Mouse (Mus musculus) hindbrain, postnatal 0 days (tissue): ENCODE results near the gene Apbb2. TPM values are rescaled to one million over a fixed set of nuclear protein-coding genes. Genes with fewer than 3 reads are reported as not detected.

ENCODE experiments used
- ATAC-seq: fragments of 200-750 bp; cut with Nextera tagmentation; 2 replicates; pipeline ENCODE4 v1.8.0; 2017; ENCODE audit warnings: mild to moderate bottlenecking, moderate TSS enrichment, moderate library complexity
- DNase-seq: peaks from one replicate; pipeline ENCODE4 v3.0.0-alpha.2; 2015; ENCODE audit warnings: low spot score
- H3K27ac ChIP-seq: fragments of 300-500 bp; sonication (generic); 2 replicates; pipeline ENCODE4 v1.5.1; 2014; ENCODE audit warnings: mild to moderate bottlenecking
- H3K27me3 ChIP-seq: fragments of 300-500 bp; sonication (generic); 2 replicates; pipeline ENCODE4 v1.6.1; 2014; ENCODE audit warnings: low read length, mixed read lengths; ENCODE audit not compliant: insufficient read depth
- H3K36me3 ChIP-seq: fragments of 300-500 bp; sonication (generic); 2 replicates; pipeline ENCODE4 v1.6.1; 2014; ENCODE audit warnings: low read length, mixed read lengths; ENCODE audit not compliant: insufficient read depth
- H3K4me1 ChIP-seq: fragments of 300-500 bp; sonication (generic); 2 replicates; pipeline ENCODE4 v1.6.1; 2014; ENCODE audit warnings: antibody characterized with exemption, low read length, mixed read lengths; ENCODE audit not compliant: insufficient read depth
- H3K4me2 ChIP-seq: fragments of 300-500 bp; sonication (generic); 2 replicates; pipeline ENCODE4 v1.6.1; 2014; ENCODE audit warnings: low read depth, mild to moderate bottlenecking, low read length, moderate library complexity, mixed read lengths
- H3K4me3 ChIP-seq: fragments of 300-500 bp; sonication (generic); 2 replicates; pipeline ENCODE4 v1.5.1; 2014; ENCODE audit warnings: low read length
- H3K9ac ChIP-seq: fragments of 300-500 bp; sonication (generic); replicated peaks from 2 replicates; pipeline ENCODE4 v1.6.1; 2014; ENCODE audit warnings: mild to moderate bottlenecking, low read length, moderate library complexity, mixed read lengths
- H3K9me3 ChIP-seq: fragments of 300-500 bp; sonication (generic); 2 replicates; pipeline ENCODE4 v1.6.1; 2016; ENCODE audit warnings: low read length, mixed read lengths
- CTCF ChIP-seq: IDR thresholded peaks from 2 replicates; pipeline ENCODE4 v1.5.1; 2016; ENCODE audit warnings: antibody characterized with exemption, control low read depth, low read depth
- WGBS: fragments of 180-500 bp; shearing (Covaris S2); extraction: QIAGEN DNeasy Blood & Tissue Kit; methylation state at CpG from one replicate; pipeline ENCODE4 v1.1.7; 2014; 5-methylcytosine and 5-hydroxymethylcytosine counted together
- polyA plus RNA-seq: library from polyadenylated mRNA; unstranded; fragments of >200 nt; fragmentation: Nextera tagmentation; extraction: Ambion mirVana; gene quantifications from 2 replicates; pipeline ENCODE4 v1.2.1, GENCODE M21; 2015
- total RNA-seq: library from RNA; depleted of rRNA; stranded (reverse); fragments of >200 nt; gene quantifications from 2 replicates; pipeline ENCODE4 v1.2.3, GENCODE M21; 2014

The Apbb2 gene
- total and polyA plus RNA-seq, 2 experiments from 2014 or later: 72.1 to 76.9 TPM

DNA sequence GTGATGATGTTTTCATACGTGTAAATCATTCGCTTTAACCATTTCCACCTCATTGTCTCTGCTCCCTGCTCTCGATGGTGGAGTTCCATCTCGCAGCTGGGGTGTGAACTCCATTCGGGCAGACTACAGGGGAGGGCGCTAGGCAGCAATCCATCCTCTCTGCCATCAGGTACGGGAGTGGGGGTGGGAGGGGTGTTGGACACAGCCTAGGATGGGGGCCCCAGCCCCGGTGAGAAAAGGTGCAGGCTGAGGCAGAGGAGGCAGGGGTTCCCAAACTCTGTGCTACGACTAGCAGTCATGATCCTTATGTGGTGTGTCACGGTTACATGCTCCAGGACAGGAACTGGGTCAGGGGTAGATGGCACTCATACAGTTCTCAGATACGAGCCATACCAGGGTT lies 144.4 kb downstream of the Apbb2 start:
- no peak for TF ChIP-seq CTCF
- ATAC-seq (peak; percentile 50; the same call in 1 of the 2 replicates), DNase-seq (no peak)
- no peaks in the 10 kb centered on the region for H3K36me3 ChIP-seq
- no peak overlapping the region for H3K4me2 ChIP-seq
- H3K9me3 ChIP-seq: no peaks in the 10 kb centered on the region
- H3K9ac ChIP-seq: no peak overlapping the region
- 62% methylated on average over 11 of the region's 11 CpGs for WGBS
- no peaks in the 10 kb centered on the region for H3K27me3 ChIP-seq
- peak overlapping the region; percentile 42 for H3K27ac ChIP-seq
- no peaks in the 10 kb centered on the region for H3K4me1 ChIP-seq
- H3K4me3 ChIP-seq: no peak overlapping the region

DNA sequence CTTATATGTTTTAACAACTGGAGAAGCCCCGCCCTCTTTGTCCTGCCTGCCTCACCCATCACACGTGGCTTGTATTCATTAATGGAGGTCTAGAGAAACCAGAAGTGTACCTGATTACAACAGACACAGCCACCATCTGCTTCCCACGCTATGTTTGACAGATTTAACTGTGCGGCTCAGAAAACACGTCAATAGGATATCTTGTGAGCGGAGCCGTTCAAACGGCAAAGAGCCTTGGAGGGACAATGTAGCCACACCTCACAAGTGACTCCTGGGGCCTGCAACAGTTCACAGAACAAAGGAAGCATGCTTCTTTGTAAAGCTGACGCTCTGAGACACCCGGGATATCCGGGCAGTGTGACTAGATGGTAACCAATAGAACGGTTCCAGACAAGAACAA lies 145.0 kb downstream of the Apbb2 start:
- Histone ChIP-seq H3K36me3 (no peaks in the 10 kb centered on the region), H3K4me3 (no peak overlapping the region), H3K9me3 (no peaks in the 10 kb centered on the region), H3K27me3 (no peaks in the 10 kb centered on the region), H3K4me2 (no peak overlapping the region), H3K9ac (no peak overlapping the region), H3K27ac (peak overlapping the region; percentile 66), H3K4me1 (no peaks in the 10 kb centered on the region)
- ATAC-seq: peak; percentile 80
- WGBS: 25% methylated on average over 12 of the region's 12 CpGs
- TF ChIP-seq CTCF: no peak
- peak; percentile 64 for DNase-seq

DNA sequence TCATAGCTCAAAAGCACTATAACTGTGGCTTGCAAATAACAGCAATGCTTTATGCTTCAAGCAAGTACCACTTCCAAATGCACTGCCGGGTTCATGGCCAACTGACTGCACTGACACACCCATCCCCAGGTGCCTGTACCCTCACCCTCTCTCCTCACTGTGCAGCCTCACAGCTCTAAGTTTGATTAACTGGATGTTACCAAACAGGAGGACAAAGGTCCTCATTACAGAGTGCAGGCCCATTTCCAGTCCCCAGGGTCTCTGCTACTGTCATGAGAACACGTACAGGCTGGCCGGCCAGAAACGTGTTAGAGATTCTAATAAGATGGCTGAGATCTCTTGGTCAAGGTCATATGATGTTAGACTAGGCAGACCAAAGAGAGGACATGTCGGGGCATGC lies 147.7 kb downstream of the Apbb2 start:
- WGBS: 86% methylated on average over 5 of the region's 5 CpGs
- TF ChIP-seq CTCF: no peak

DNA sequence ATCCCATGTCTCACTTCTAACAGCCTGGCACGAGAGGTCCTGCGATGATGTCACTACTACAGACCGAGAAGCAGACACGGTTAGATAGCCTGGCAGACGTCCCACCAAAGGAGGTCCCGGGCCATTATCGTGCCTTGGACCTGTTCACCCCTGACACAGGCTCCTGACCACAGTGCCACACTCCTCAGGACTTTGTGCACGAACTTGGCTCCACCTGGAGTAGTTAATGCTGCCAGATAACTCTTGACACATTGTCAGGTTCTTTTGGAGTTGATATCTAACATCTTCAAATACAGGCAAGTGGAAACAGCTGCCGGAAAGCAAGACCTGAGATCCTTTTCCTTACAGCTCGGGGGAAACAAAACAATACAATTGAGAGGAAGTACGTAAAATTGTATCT lies 148.9 kb downstream of the Apbb2 start:
- no peaks in the 10 kb centered on the region for H3K4me1 ChIP-seq
- ATAC-seq (no peak), DNase-seq (no peak)
- H3K4me2 ChIP-seq: no peak overlapping the region
- TF ChIP-seq CTCF: no peak
- no peak overlapping the region for H3K27ac ChIP-seq
- no peaks in the 10 kb centered on the region for H3K36me3 ChIP-seq
- H3K9ac ChIP-seq: no peak overlapping the region
- no peaks in the 10 kb centered on the region for H3K27me3 ChIP-seq
- WGBS: 77% methylated on average over 11 of the region's 11 CpGs
- H3K9me3 ChIP-seq: no peaks in the 10 kb centered on the region
- H3K4me3 ChIP-seq: no peak overlapping the region

More for the DNA sequence above, 147.7 kb downstream of the Apbb2 start:
- DNase-seq (no peak), ATAC-seq (no peak)
- Histone ChIP-seq H3K27me3 (no peaks in the 10 kb centered on the region), H3K4me3 (no peak overlapping the region), H3K9me3 (no peaks in the 10 kb centered on the region), H3K27ac (no peak overlapping the region), H3K36me3 (no peaks in the 10 kb centered on the region), H3K4me1 (no peaks in the 10 kb centered on the region), H3K9ac (no peak overlapping the region), H3K4me2 (no peak overlapping the region)

DNA sequence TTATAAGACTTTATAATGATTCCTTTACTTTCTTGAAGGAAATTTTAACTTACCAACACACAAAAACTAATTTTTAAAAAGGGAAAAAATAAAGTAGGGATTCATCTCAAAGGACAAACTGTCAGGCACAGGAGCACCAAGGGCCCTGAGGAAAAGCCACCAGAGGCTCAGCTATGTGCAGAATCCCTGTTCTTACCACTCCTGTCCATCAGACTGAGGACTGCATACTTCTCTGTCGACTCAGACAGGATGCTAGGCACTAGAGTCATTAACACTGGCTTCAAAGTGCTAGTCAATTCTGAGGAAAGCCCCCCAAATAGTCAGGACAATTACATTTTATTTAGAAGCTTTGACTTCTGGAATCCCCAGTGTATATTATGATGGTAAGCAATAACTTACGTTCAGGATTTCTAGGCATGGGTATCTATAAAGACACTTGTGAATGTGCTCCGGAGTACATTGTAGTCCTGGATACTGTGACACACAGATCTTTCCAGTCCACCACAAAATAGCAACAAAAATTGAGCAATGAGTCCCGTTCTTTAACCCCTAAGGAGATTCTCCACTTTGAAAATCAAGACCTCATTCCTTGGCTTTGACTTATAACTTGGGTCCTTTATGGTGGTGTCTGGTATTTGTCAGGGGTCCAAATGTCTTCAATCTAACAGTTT lies 150.1 kb downstream of the Apbb2 start:
- no peak for TF ChIP-seq CTCF
- no peak overlapping the region for H3K27ac ChIP-seq
- H3K27me3 ChIP-seq: no peaks in the 10 kb centered on the region
- H3K36me3 ChIP-seq: no peaks in the 10 kb centered on the region
- ATAC-seq (no peak), DNase-seq (no peak)
- no peaks in the 10 kb centered on the region for H3K9me3 ChIP-seq
- H3K4me1 ChIP-seq: no peaks in the 10 kb centered on the region
- no peak overlapping the region for H3K4me3 ChIP-seq
- no peak overlapping the region for H3K4me2 ChIP-seq
- 85% methylated on average over 4 of the region's 4 CpGs for WGBS
- no peak overlapping the region for H3K9ac ChIP-seq

DNA sequence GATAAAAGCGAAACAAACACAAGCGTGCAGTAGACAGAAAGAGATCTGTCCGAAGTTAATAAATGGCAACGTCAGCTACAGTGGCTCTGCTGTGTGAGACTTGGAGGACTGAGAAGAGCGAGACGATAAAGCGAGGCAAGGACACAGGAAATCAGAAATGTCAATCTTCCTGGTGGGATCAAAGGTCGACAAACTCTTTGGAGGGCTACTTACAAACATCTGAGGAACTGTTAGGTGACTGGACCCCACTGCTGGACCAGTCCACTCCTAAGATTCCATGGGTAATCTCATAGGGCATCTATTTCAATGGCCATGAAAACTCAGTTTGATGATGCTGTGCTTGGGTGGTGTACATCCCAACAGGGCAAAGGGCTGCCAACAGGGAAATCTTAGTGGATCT lies 155.9 kb downstream of the Apbb2 start:
- Histone ChIP-seq H3K4me3 (no peak overlapping the region), H3K4me2 (no peak overlapping the region), H3K27ac (no peak overlapping the region), H3K4me1 (no peaks in the 10 kb centered on the region), H3K9ac (no peak overlapping the region), H3K36me3 (no peaks in the 10 kb centered on the region), H3K9me3 (no peaks in the 10 kb centered on the region), H3K27me3 (no peaks in the 10 kb centered on the region)
- ATAC-seq (no peak), DNase-seq (no peak)
- TF ChIP-seq CTCF: no peak
- WGBS: 76% methylated on average over 8 of the region's 8 CpGs

DNA sequence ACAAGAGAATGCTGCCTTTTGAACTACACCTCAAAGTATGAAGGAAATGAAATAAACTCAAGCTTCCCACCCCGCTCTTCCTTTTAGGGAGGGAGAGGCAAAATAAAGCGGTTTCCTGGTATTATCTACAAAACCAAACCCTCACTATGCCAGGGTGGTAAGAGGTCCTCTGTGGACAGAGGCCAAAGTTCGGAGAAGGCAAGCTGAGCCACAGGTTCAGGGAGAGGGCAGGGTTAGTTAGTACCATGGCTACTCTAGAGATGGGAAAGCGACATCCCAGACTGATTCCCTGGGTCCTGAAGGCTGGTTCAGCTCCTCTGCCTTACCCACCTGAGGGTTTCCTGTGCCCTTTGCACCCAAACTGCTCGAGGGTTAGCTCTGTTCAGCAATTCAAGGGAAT lies 159.7 kb downstream of the Apbb2 start:
- Histone ChIP-seq H3K27ac (no peak overlapping the region), H3K4me2 (no peak overlapping the region), H3K27me3 (no peaks in the 10 kb centered on the region), H3K4me1 (no peaks in the 10 kb centered on the region), H3K9me3 (no peaks in the 10 kb centered on the region), H3K4me3 (no peak overlapping the region), H3K9ac (no peak overlapping the region), H3K36me3 (no peaks in the 10 kb centered on the region)
- DNase-seq (no peak), ATAC-seq (no peak)
- no peak for TF ChIP-seq CTCF
- 89% methylated on average over 5 of the region's 5 CpGs for WGBS
